Mouse (Mus musculus): Measurements from ENCODE around the gene Hist1h2ah.
"Not testable (repeated sequence)": the region's sequence is repeated elsewhere in the genome, so short reads cannot be mapped to it uniquely, and the experiment has no call there.

Gene Hist1h2ah

GRCm38 (mm10) chr13:22035267-22036148, at the start of gene Hist1h2ah, which contains the start of gene Hist1h2bk:
Gene Hist1h2ah, minus strand, starts transcription at chr13:22035568.
Gene Hist1h2bk, plus strand, starts transcription at chr13:22035870.
- peak; percentile 82 for DNase-seq (ENCODE audit: extremely low spot score, low spot score)

GRCm38 (mm10) chr13:22084140-22084539, 48.8 kb upstream of the Hist1h2ah start, which contains the start of gene Vmn1r188:
Gene Vmn1r188, plus strand, starts transcription at chr13:22084440.
- not testable (repeated sequence) for DNase-seq (ENCODE audit: extremely low spot score, low spot score)

GRCm38 (mm10) chr13:22063468-22063867, 28.1 kb upstream of the Hist1h2ah start:
- no peak for DNase-seq (ENCODE audit: extremely low spot score, low spot score)

- no peak for DNase-seq (ENCODE audit: extremely low spot score, low spot score)
Measured at GRCm38 (mm10) chr13:22061422-22061821, 26.1 kb upstream of the Hist1h2ah start.

- no peak for DNase-seq (ENCODE audit: extremely low spot score, low spot score)
Measured at GRCm38 (mm10) chr13:22053754-22054153, 18.4 kb upstream of the Hist1h2ah start.

GRCm38 (mm10) chr13:22051523-22051859, 16.1 kb upstream of the Hist1h2ah start:
- no peak for DNase-seq (ENCODE audit: extremely low spot score, low spot score)

- DNase-seq (ENCODE audit: extremely low spot score, low spot score) = peak; percentile 94
Measured at GRCm38 (mm10) chr13:22050591-22051522, 15.5 kb upstream of the Hist1h2ah start.

- DNase-seq (ENCODE audit: extremely low spot score, low spot score) = peak; percentile 75
Measured at GRCm38 (mm10) chr13:22049737-22050440, 14.5 kb upstream of the Hist1h2ah start.

GRCm38 (mm10) chr13:22049041-22049440, 13.7 kb upstream of the Hist1h2ah start:
- DNase-seq (ENCODE audit: extremely low spot score, low spot score) = no peak

- peak; percentile 11 for DNase-seq (ENCODE audit: extremely low spot score, low spot score)
Measured at GRCm38 (mm10) chr13:22045311-22045710, 9.9 kb upstream of the Hist1h2ah start.

GRCm38 (mm10) chr13:22044432-22045155, 9.2 kb upstream of the Hist1h2ah start:
- DNase-seq (ENCODE audit: extremely low spot score, low spot score) = peak; percentile 14

GRCm38 (mm10) chr13:22043503-22044431, 8.4 kb upstream of the Hist1h2ah start:
- peak; percentile 43 for DNase-seq (ENCODE audit: extremely low spot score, low spot score)

- DNase-seq (ENCODE audit: extremely low spot score, low spot score) = peak; percentile 87
Measured at GRCm38 (mm10) chr13:22042568-22043502, 7.5 kb upstream of the Hist1h2ah start, which contains the start of the genes Hist1h2ag and Hist1h2bj. Gene Hist1h2ag, minus strand, starts transcription at chr13:22042944. Gene Hist1h2bj, plus strand, starts transcription at chr13:22043214.

GRCm38 (mm10) chr13:22041651-22042567, 6.5 kb upstream of the Hist1h2ah start:
- DNase-seq (ENCODE audit: extremely low spot score, low spot score) = peak; percentile 51

GRCm38 (mm10) chr13:22041142-22041536, 5.8 kb upstream of the Hist1h2ah start, which contains the start of gene Hist1h4i:
Gene Hist1h4i, minus strand, starts transcription at chr13:22041362.
- DNase-seq (ENCODE audit: extremely low spot score, low spot score) = peak; percentile 96

GRCm38 (mm10) chr13:22040464-22041141, 5.2 kb upstream of the Hist1h2ah start:
- DNase-seq (ENCODE audit: extremely low spot score, low spot score) = peak; percentile 64

Data from neural tube, embryonic 10.5 days (tissue).